Mouse (Mus musculus) midbrain, embryonic 16.5 days (tissue): ENCODE data around the gene Limd1. TPM values are rescaled to one million over a fixed set of nuclear protein-coding genes. Genes with fewer than 3 reads are reported as not detected.

Experiments
- polyA plus RNA-seq: library from polyadenylated mRNA; unstranded; fragments of >200 nt; fragmentation: Nextera tagmentation; extraction: Ambion mirVana; gene quantifications from 2 replicates; pipeline ENCODE4 v1.2.1, GENCODE M21; 2015

Limd1 gene
- polyA plus RNA-seq, 1 experiment from 2014 or later = 10.2 TPM

Other genes starting within 250 kb of the Limd1 start
- gene Tmem158, start 217.9 kb upstream of the Limd1 start, polyA plus RNA-seq = 30.1 and 35.8 TPM in 2 replicates
- 591 and 787 TPM in 2 replicates for gene Lars2, start 111.8 kb upstream of the Limd1 start, polyA plus RNA-seq
- 53.8 and 55.9 TPM in 2 replicates for gene Sacm1l, start 51.1 kb downstream of the Limd1 start, polyA plus RNA-seq
- gene Slc6a20b, start 153.9 kb downstream of the Limd1 start, polyA plus RNA-seq = 0.25 and 0.39 TPM in 2 replicates
- gene Ccr9, start 199.7 kb downstream of the Limd1 start, polyA plus RNA-seq = 0.30 TPM in 2 replicates
- 12.5 and 15.1 TPM in 2 replicates for gene Slc6a20a, start 200.2 kb downstream of the Limd1 start, polyA plus RNA-seq
- 51.1 and 53.1 TPM in 2 replicates for gene Lztfl1, start 239.0 kb downstream of the Limd1 start, polyA plus RNA-seq